Mouse (Mus musculus) ES-CJ7 (cell line): Measurements from ENCODE around the gene Pafah1b2.

Experiments
- DNase-seq: peaks from one replicate; pipeline ENCODE4 v3.0.0; 2011; ENCODE audit warnings: low read depth, low spot score

Pafah1b2 gene

DNA sequence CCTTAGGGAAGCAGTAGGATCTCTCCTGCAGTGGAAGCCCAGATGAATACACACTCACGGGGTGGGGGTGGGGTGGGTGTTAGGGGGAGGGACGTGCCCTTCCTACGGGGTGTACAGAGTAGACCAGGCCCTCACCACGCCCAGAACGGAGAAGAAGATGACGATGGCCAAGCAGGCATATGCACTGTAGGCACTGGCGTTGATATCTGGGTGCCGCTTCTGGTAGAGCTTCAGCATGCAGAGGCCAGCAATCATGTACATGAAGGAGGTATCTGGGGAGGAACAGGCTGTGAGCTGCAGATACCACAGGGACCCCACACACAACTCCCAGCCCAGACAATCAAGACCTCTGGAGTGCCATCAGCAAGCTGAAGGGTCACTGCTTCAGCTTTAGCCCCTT lies 69.6 kb downstream of the Pafah1b2 start:
- no peak for DNase-seq

DNA sequence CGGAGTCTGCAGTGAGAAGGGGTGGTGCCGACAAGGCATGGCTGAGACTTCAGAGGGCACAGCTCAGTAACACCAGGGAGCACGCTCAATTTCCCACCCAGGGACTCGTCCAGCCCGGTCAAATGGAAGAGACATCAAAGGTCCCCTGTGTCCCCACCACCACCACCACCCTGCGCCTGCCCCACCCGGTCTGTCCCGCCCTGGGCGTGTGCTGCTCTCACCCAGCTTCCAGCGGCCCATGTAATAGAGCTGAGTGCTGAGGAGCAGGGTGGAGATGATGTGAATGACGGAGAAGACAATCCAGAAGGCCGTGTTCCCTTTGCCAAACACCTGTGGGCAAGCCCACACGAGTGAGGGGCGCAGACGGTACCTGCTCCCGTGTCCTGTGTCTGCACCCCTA lies 70.0 kb downstream of the Pafah1b2 start:
- DNase-seq: no peak

DNA sequence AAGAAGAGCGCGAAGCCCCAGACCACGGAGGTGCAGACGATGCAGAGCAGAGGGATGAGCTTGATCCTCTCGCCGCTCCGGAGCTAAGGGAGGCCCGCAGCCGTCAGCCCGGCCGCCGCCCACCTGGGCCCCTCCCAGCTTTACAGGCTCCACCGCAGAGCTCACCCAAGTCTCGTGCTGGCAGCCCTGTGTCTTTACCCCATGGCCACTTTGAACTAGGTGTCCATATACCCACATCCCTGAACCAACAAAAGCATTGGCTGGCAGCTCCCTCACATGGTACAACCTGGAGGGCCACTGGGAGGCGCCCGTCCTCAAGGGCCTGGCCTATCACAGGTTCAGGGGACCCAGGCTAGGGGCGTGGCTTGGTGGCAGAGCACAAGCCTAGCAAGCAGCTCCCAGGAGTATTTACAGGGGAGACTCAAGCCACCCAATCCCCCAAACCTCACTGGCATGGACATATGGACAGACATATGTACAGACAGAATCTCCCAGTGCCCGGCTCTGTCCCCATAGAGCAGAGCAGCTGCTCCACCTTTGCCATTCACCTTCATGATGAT lies 71.1 kb downstream of the Pafah1b2 start:
- DNase-seq: peak; percentile 29

DNA sequence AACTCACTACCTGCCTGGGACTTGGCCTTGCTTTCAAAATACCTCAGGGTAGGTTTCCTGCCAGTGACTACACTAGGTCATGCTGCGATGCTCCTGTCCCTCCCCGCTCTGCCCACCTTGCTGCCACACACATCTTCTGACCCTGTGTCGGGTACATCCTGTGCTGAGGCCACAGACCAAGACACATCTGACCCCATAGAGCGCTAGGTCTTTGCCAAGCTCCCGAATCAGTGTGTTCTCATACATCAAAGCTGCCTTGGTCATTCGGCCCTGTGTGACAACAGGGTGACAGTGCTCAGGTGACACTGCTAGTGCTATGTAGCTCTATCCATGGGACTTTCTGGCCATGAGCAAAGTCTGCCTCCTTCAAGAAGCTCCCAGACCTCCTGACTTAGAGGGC lies 72.7 kb downstream of the Pafah1b2 start:
- DNase-seq: no peak

DNA sequence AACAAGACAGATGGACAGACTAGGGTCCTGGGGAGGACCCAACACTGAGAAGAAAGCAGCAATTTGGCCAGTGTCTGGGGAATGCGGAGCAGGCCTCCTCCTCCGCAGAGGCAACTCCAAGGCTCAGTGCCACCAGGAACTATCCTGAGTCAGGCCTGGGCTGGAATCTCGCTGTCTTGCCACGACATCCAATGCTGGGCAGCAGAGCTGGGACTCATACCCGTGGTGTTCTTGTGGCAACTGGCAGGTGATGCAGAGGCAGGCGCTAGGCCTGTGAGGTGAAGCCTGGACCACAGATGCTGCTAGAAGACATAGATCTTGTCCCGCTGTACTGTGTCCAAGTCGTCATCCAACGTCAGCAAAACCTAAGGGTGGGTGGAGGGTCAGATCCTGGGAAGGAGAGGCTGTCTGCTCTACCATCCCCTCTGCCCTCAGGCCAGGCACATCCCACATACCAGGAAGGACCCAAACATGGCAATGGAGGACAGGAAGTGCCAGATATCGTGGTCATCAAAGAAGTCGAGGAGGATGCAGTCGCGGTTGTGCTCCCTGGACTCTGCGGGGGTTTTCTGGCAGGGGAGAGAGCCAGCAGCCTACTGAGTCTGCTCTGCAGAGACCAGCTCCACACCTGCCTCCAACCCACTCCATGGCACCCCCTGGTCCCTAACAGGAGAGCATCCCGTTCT lies 73.4 kb downstream of the Pafah1b2 start:
- no peak for DNase-seq

DNA sequence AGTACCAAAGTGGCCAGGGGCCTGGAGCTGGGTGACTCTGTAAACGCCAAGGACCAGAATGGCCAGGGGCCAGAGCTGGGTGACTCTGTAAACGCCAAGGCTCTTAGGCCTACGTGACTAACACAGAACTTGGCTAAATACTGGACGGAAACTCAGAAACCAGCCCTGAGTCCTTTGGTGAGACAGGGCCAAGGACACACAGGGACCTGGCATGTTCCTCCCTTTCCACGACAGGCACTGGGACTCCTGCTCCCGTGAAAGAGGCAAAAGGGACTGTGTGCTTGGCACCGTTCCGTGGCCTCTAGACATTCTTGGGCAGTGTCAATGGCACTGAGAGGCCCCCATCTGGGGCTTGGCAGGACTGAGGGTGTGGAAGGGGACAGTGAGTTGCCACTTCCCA lies 74.4 kb downstream of the Pafah1b2 start:
- DNase-seq: no peak

DNA sequence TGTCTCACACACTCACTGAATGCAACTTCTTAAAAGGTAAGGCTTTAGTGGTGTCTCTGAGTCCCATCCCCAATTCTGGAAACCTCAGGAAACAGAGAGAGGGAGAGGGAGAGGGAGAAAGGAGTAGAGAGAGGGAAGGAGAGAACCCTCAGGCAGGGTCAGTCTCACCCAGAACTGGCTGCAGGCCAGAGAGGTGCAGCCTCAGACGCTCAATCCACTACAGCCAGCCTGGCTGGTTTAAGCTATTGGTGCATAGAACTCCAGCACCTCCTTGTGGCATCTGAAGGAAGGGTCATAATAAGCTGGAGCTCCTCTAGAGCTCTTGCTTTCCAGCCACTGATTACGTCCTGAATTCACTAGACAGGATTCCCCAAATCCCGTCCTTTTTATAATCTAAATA lies 75.6 kb downstream of the Pafah1b2 start:
- DNase-seq: peak; percentile 71

DNA sequence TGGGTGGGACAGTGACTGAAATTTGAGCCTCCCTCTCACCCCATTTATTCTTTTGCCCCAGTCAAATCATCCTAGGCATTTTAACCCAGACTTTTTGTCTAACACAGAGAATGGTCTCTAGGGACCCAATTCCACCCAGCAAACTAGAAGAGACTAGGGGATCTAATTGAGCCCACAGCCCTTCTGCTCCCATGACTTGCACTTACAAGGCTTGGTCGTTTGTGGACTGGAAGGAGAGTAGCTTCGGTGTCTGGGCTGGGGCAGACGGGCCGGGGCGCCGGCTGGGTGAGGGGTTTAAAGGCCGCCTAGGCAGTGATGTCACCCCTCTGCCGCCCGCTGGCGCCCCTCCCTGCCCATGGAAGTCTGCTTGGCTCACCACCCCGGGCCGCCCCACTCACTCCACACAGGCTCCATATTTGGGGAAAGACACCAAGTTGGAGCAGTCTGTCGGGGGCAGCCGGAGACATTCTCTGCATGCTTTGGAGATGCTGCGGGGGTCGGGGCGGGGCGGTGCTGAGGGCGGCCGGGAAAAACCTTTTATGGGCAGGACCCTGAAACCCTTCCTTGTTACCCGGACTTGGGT lies 76.8 kb downstream of the Pafah1b2 start, which contains the start of gene Tagln:
Gene Tagln, minus strand, starts transcription at position 431 of the 583 bp plus-strand sequence.
- DNase-seq: no peak

DNA sequence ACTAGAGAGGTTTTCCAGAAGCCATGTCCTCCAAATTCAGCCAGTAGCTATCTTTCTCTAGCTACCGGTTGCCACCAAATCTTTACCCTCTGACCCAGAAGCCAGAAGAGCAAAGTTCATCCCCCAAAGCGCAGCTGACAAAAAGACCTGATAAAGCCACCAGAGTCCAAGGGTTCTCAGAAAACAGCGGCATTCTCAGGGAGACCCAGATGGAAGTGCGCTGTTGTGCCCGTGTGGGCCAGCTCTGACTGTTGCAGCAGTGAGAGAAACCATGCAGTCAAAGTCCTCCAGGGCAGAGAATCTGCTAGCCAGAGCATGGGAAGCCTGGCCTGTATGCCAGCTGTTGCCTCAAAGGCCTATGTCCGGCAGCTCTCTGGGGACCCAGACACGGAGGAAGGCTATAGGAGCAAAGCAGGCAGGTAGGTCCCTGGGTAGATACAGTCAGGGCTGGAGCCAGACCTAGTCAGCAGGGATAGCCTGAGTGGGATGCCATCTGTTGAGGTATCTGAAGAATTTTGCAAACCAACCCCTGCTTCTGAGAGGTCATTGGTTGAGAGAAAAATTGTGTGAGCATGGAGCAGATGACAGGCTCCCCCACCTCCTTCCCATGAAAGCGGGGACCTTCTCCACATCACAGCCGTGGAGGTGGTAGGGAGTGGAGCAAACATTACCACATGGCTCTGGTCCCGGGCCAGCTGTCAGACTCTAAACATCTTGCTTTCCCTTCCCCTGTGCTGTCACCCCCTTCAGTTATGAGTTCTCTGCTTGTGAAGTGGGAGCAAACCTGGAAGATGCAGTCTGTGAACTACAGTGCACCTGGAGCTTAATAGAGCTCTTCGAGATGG lies 79.7 kb downstream of the Pafah1b2 start:
- DNase-seq: no peak

DNA sequence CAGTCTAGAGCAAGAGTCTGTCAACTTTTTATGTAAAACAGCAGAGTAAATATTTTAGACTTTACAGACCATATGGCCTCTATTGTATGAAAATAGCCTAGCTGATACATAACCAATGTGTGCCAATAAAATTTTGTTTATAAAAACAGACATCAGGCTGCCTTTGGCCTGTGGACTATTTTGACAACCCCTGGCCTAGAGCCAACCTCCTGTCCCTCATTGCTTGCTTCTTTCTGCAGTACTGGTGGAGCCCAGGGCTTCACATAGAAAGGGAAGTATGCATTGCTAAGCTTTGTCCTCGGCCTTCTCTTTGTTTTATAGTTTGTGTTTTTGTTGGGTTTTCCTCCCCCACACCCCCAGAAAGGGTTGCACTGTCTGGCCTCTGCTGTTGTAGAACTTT lies 80.5 kb downstream of the Pafah1b2 start:
- no peak for DNase-seq

DNA sequence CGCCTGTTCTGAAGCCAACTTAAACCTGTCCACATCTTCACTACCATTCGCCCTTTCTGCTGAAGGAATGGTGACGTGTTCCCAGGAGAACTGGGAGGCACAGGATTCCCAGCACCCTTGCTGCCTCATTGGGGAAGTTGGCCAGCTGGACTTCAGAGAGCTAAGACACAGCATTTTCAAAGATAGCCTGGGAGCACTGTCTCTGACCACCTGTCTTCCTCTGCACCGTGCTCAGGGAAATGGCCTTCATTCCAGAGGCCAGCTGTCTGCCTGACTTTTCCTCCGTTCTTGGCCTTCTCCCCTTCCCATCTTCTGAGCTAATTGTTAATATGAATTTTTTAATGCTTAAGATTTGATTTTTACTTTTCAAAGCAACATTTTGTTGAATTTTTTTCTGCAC lies 83.2 kb downstream of the Pafah1b2 start:
- no peak for DNase-seq

DNA sequence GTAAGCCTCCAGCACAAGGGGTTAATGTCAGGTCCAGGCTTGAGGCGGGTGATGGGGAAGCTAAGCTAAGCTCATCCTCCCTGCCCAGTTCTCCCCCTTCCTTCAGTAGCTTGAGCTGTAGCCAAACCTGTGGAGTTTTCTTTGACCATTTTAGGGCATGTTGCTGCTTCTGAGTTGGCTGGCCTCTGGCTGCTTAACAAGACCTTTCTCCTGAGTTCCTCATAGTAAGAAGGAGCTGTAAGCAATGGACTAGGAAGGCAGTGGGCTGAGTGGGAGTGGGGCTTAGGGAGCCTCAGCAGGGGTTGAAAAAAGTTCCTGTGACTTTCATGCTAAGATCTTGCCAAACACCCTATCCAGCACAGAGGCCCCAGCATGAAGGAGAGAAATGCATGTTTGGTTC lies 92.6 kb downstream of the Pafah1b2 start:
- DNase-seq: no peak

DNA sequence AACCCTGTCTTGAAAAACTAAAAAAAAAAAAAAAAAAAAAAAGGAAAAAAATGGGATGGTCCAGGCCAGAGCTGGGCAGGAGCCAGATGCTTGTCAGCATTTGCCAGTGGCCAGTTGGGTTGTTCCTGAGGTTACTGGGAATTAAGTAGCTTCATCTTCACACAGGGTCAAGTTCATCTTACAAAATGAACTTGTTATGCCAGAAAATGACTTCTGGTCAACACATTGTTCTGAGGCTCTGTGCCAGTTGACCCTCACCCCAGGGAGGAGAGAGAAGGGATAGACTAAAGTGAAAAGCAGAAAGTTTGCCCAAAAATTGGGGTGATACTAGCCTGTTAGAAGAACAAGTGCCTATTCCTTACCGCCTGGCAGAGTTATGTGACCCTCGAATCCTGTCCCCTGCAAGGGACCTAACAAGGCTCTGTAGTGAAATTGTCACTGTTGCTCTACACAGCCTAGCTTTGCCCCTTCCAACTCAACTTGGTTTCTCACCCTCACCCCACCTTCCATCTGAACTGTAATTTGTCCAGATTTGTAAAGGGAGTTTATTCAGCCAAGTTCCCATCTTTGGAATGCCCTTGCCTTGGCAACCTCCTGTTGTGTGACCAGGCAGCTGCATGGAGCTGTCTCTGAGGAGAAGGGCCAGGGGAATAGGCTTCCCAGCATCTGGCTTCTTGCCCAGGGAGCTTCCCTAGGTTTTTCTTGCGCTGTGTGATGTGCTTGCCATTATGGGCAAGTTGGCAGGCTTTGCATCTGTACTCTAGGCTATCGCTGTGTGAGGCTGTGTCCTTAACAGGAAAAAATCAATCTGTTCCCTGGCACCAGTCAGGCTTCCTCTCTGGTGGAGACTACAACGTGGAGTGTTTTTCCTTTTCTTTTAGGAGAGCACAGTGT lies 95.2 kb downstream of the Pafah1b2 start:
- DNase-seq: no peak

DNA sequence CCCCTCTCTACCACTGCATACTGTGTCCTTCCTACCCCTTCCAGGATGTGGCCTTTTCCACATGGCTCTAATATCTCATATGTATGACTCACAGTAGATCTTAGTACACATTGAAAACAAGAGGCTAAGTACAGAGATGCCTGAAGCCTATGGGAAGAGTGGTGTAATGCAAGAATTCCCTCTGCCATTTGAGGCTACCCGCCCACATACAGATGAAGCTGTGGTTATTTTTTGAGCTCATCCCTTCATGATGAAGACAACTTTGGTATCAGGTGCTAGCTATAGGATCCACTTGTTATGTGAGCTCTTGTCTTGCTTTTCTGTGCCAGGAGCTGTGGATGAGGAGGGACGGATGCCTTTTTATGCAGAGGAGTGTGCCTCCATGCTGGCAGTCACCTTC lies 96.8 kb downstream of the Pafah1b2 start:
- DNase-seq: no peak
